Mouse (Mus musculus) midbrain, embryonic 15.5 days (tissue): Measurements from ENCODE around the gene Pwwp2a. TPM values are rescaled to one million over a fixed set of nuclear protein-coding genes. Genes with fewer than 3 reads are reported as not detected.
A peak's percentile ranks its signal among the peaks of the same experiment; 100 is the strongest.

Experiments used
- ATAC-seq: fragments of 200-750 bp; cut with Nextera tagmentation; replicated peaks from 2 replicates; pipeline ENCODE4 v1.8.0; 2017; ENCODE audit warnings: moderate TSS enrichment
- H3K27ac ChIP-seq: fragments of 300-500 bp; sonication (generic); 2 replicates; pipeline ENCODE4 v1.5.1; 2015; ENCODE audit warnings: mild to moderate bottlenecking, inconsistent platforms
- H3K27me3 ChIP-seq: fragments of 300-500 bp; sonication (generic); replicated peaks from 2 replicates; pipeline ENCODE4 v1.6.1; 2015; ENCODE audit warnings: inconsistent platforms
- H3K36me3 ChIP-seq: fragments of 300-500 bp; sonication (generic); replicated peaks from 2 replicates; pipeline ENCODE4 v1.6.1; 2015; ENCODE audit warnings: inconsistent platforms
- H3K4me1 ChIP-seq: fragments of 300-500 bp; sonication (generic); 2 replicates; pipeline ENCODE4 v1.6.1; 2015; ENCODE audit warnings: inconsistent platforms
- H3K4me2 ChIP-seq: fragments of 300-500 bp; sonication (generic); 2 replicates; pipeline ENCODE4 v1.6.1; 2015; ENCODE audit warnings: inconsistent platforms, mild to moderate bottlenecking, moderate library complexity
- H3K4me3 ChIP-seq: fragments of 300-500 bp; sonication (generic); 2 replicates; pipeline ENCODE4 v1.5.1; 2015; ENCODE audit warnings: mild to moderate bottlenecking, inconsistent platforms
- H3K9ac ChIP-seq: fragments of 300-500 bp; sonication (generic); 2 replicates; pipeline ENCODE4 v1.6.1; 2015; ENCODE audit warnings: mild to moderate bottlenecking, inconsistent platforms
- H3K9me3 ChIP-seq: fragments of 300-500 bp; sonication (generic); 2 replicates; pipeline ENCODE4 v1.6.1; 2016; ENCODE audit warnings: inconsistent platforms
- WGBS: fragments of 180-500 bp; shearing (Covaris S2); methylation state at CpG from one replicate; pipeline ENCODE4 v1.1.7; 2015; ENCODE audit warnings: mixed read lengths; 5-methylcytosine and 5-hydroxymethylcytosine counted together
- polyA plus RNA-seq: library from polyadenylated mRNA; unstranded; fragments of >200 nt; fragmentation: Nextera tagmentation; extraction: Ambion mirVana; gene quantifications from 2 replicates; pipeline ENCODE4 v1.2.1, GENCODE M21; 2015

The Pwwp2a gene
- 29.0 and 33.1 TPM in 2 replicates for polyA plus RNA-seq

DNA sequence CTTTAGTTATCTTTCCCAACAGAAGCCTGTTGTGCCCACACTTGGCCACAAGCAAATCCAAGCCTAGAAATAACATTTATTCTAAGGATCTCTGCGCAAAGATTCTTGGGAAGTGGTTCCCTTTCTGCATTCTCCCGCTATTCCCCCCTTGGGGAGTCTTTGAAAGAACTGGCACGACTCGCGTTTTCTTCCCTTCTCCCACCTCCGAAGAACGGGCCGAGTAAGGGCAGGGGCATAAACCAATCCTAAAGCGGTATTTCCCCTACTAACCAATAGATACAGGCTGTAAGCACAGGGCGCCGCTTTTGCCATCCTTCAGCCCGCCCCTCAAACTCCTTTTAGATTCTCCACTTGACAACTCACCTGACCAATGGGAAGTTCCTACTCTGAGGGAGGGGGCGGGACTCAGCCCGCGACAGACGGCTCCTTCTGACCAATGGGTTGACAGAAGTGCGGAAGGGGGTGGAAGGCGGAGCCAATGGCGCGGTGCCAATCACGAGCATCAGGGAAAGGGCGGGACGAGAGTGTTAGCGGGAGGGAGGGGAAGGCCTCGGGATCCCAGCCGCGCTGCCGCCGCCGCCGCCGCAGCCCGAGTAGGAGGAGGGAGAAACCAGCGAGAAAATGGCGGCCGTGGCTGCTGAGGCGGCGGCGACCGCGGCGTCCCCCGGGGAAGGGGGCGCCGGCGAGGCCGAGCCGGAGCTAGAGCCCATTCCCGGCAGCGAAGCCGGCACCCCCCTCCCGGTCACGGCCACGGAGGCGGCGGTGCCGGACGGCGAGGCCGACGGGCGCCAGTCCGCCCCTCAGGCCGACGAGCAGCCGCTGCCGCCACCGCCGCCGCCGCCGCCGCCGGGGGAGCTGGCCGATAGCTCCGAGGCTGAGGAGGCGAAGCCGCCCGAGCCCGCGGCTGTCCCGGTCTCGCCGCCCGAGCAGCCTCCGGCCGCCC is at the start of gene Pwwp2a:
TSS of gene Pwwp2a (plus strand) at position 527 of the 943 bp plus-strand sequence.
- Histone ChIP-seq H3K4me3 (peak within 1 kb of the TSS; percentile 95), H3K9me3 (no peaks in the 10 kb centered on the region), H3K27ac (peak within 1 kb of the TSS; percentile 97), H3K27me3 (no peaks in the 10 kb centered on the region), H3K4me2 (peak within 1 kb of the TSS; percentile 68), H3K4me1 (peaks cover 40% of the 10 kb centered on the region), H3K36me3 (no peaks in the 10 kb centered on the region), H3K9ac (peak within 1 kb of the TSS; percentile 76)
- under 1% methylated on average over 54 of the region's 87 CpGs for WGBS
- peak; percentile 99 for ATAC-seq

DNA sequence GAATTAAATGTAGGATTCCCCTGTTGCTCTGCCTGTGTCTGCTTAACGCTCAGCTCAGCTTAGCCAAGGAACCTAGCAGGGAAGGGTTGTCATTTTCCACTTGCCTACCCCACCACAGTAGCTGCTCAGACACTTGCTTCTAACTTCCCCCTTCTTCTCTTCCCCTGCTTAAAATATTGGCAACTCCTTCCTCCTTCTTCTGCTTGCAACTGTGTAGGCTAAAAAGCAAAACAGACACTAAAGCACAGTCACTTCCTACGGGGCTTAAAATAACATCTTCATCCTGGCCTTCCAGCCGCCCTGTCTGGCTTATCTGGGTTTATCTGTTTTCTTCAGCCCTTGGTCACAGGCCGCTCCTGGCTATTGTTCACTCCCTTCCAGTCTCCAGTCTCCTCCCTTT is 49.2 kb upstream of the Pwwp2a start:
- H3K27ac ChIP-seq, result no peak overlapping the region
- WGBS, result 61% methylated on average over 4 of the region's 4 CpGs

DNA sequence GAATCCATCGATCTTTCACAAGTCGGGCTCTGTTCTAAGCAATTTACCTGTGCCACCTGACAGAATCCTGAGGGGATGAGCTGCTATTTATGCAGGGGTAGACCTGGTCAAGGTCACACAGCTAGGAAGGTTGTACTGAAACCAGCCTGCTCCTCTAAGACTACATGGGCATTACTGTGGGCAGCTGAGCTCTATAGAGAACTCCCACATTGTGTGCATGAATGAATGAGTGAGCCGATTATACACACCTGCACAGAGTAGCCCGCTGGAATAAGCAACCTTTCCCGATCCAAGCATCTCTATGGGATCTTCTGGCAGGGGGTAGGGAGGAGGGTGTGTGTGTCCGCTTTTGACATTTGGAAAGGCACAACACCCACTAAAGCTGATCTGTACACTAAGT is 48.6 kb upstream of the Pwwp2a start:
- H3K4me3 ChIP-seq, result no peak overlapping the region
- H3K36me3 ChIP-seq, result no peaks in the 10 kb centered on the region
- H3K4me2 ChIP-seq, result no peak overlapping the region
- no peaks in the 10 kb centered on the region for H3K9me3 ChIP-seq
- peak; percentile 46; the same call in 1 of the 2 replicates for ATAC-seq
- 84% methylated on average over 6 of the region's 6 CpGs for WGBS
- no peak overlapping the region for H3K27ac ChIP-seq
- H3K9ac ChIP-seq, result no peak overlapping the region
- no peaks in the 10 kb centered on the region for H3K27me3 ChIP-seq
- H3K4me1 ChIP-seq, result peaks cover 9% of the 10 kb centered on the region; the same call in 1 of the 2 replicates

More for the DNA sequence above, 49.2 kb upstream of the Pwwp2a start:
- no peak for ATAC-seq
- no peak overlapping the region for H3K9ac ChIP-seq
- H3K9me3 ChIP-seq, result no peaks in the 10 kb centered on the region
- H3K4me2 ChIP-seq, result no peak overlapping the region
- H3K36me3 ChIP-seq, result no peaks in the 10 kb centered on the region
- H3K27me3 ChIP-seq, result no peaks in the 10 kb centered on the region
- H3K4me1 ChIP-seq, result peaks cover 9% of the 10 kb centered on the region; the same call in 1 of the 2 replicates
- H3K4me3 ChIP-seq, result no peak overlapping the region

DNA sequence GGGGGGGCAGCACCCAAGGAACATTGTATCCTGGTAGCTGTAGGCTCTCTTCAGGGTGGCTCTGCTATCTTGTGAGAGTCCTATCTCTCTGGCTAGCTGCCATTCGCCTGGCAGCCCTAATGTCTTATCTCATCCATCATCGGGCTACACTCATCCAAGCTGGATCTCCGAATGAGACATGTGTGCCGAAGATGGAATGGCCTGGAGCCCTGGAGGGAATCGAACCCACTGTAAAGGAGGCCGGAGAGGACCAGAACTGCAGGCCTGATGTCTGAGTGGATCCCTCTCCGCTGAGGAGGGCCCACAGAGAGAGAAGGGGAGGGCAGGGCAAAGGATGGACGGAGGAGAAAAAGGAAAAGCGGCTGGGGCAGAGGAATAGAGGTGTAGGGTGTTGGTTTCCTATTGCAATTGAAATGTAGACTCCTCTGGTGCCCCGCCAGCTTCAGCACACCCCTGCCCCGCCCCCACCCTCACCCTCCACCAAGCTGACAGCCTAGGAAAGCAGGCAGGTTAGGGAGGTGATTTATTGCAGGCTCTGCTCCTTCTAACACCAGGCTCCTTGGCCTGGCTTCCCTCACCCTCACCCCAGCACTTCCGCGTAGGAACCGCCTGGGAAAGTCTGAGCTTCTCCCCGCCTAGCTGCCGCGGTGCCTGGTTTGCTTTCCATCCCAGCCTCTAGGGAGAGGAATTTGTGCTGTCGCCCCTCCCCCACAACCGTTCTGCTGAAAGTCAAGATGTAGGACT is 48.0 kb upstream of the Pwwp2a start:
- Histone ChIP-seq H3K36me3 (no peaks in the 10 kb centered on the region), H3K4me2 (peak overlapping the region; percentile 21; the same call in 1 of the 2 replicates), H3K4me3 (no peak overlapping the region), H3K27ac (no peak overlapping the region), H3K9ac (no peak overlapping the region), H3K4me1 (peaks cover 9% of the 10 kb centered on the region; the same call in 1 of the 2 replicates), H3K9me3 (no peaks in the 10 kb centered on the region), H3K27me3 (no peaks in the 10 kb centered on the region)
- ATAC-seq, result peak; percentile 58; the same call in 1 of the 2 replicates
- 27% methylated on average over 19 of the region's 19 CpGs for WGBS

DNA sequence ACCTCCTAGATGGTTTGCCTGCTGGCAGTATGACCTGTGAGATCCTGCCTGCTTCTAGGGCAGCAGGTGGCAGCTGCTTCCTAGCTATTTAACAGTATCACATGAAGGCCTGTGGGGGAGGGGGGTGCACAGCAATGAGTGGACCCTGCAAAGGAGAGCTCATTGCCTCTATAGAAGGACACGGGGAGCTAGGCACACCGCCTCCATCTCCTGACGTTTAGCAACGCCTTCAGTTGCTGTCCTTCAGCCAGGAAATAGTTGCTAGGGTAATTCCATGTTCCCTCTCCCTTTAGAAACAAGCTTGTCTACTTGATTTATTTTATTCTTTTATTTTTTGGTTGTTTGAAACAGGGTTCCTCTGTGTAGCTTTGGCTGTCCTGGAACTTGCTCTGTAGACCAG is 45.0 kb upstream of the Pwwp2a start:
- Histone ChIP-seq H3K36me3 (no peaks in the 10 kb centered on the region), H3K27ac (no peak overlapping the region), H3K9me3 (no peaks in the 10 kb centered on the region), H3K4me3 (no peak overlapping the region), H3K9ac (no peak overlapping the region), H3K27me3 (no peaks in the 10 kb centered on the region), H3K4me1 (peaks cover 9% of the 10 kb centered on the region; the same call in 1 of the 2 replicates), H3K4me2 (no peak overlapping the region)
- ATAC-seq, result no peak
- WGBS, result 88% methylated on average over 4 of the region's 4 CpGs

DNA sequence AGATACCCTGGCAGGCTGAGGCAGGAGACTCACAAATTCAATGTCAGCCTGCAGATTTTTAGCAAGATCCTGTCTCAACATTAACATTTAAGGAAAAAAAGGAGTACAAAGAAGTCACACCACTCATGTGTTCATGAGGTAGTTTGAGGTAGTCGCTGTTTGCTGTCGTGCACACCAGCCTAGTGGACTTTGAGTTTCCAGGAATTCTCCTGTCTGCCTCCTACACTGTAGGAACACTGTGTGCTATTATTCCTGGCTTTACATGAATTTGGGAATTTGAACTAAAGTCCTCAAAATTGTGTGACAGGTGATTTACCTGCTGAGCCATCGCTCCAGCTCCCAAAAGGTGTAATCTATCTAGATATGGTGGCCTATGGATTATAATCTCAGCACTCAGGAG is 43.3 kb upstream of the Pwwp2a start:
- Histone ChIP-seq H3K27ac (no peak overlapping the region), H3K4me1 (peaks cover 15% of the 10 kb centered on the region), H3K27me3 (no peaks in the 10 kb centered on the region), H3K36me3 (no peaks in the 10 kb centered on the region), H3K9ac (no peak overlapping the region), H3K4me3 (no peak overlapping the region), H3K4me2 (no peak overlapping the region), H3K9me3 (no peaks in the 10 kb centered on the region)
- WGBS, result 95% methylated on average over 3 of the region's 3 CpGs
- ATAC-seq, result no peak

DNA sequence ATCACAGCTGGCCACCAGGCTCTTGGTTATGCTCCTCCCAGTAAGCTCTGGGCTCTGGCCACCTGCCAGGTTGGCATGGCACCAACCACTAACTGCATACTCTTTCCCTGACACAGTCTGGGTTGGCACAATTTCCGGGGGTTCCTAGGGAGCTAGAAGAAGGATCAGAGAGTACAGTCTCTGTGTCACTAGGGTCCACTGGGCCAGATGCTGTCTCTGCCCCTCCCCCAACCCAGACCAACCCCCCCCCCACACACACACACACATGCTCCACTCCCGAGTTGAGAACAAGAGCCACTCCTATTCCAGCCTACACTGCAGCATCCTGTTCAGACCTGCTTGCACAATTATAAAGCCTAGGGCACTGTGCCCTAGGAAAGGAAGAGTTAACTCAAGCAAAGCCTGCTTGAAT is 38.6 kb upstream of the Pwwp2a start:
- H3K36me3 ChIP-seq, result no peaks in the 10 kb centered on the region
- H3K4me2 ChIP-seq, result no peak overlapping the region
- peak overlapping the region; percentile 16; the same call in 1 of the 2 replicates for H3K27ac ChIP-seq
- no peak overlapping the region for H3K9ac ChIP-seq
- no peaks in the 10 kb centered on the region for H3K9me3 ChIP-seq
- no peak overlapping the region for H3K4me3 ChIP-seq
- H3K4me1 ChIP-seq, result peaks cover 16% of the 10 kb centered on the region
- 15% methylated on average over 2 of the region's 2 CpGs for WGBS
- ATAC-seq, result peak; percentile 90
- no peaks in the 10 kb centered on the region for H3K27me3 ChIP-seq

DNA sequence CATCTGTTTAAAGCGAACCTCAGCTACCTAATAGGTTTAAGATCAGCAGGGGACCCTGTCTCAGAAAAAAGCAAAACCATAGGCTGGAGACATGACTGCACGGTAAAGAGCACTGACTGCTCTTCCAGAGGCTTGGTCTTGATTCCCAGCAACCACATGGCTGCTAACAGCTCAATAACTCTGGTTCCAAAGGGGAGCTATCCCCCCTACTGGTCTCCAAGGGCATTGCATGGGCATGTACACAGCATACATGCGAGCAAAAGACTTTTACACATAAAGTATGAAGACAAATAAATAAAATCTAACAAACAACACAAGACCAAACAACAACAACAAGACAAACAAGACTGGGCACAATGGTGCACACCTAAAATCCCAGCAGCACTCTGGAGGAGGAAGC is 36.5 kb upstream of the Pwwp2a start:
- no peaks in the 10 kb centered on the region for H3K9me3 ChIP-seq
- H3K36me3 ChIP-seq, result no peaks in the 10 kb centered on the region
- H3K4me3 ChIP-seq, result no peak overlapping the region
- no peak overlapping the region for H3K4me2 ChIP-seq
- H3K9ac ChIP-seq, result no peak overlapping the region
- peaks cover 16% of the 10 kb centered on the region for H3K4me1 ChIP-seq
- H3K27ac ChIP-seq, result no peak overlapping the region
- ATAC-seq, result no peak
- WGBS, result 86% methylated on average over 3 of the region's 3 CpGs
- H3K27me3 ChIP-seq, result no peaks in the 10 kb centered on the region

DNA sequence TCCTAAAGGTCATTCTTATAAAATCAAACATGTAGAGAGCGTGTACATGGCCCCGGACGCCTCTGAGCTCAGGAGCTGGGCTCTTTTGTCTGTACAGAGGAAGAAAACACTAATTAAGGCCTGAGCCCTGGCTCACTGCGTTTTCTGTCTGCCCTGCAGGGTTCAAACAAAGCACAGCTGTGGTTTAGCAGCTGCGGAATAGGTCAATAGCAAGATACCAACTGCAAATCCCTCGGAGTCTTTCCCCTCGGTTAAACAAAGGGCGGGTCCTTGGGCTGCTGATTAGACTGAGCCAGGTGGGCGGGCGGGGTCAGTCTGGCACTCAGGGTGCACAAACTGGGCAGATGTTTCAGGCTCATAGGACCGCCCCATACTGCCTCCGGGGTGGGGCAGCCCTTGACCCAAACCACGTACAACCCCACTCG is 28.7 kb upstream of the Pwwp2a start:
- no peak overlapping the region for H3K4me2 ChIP-seq
- no peaks in the 10 kb centered on the region for H3K9me3 ChIP-seq
- H3K4me1 ChIP-seq, result peaks cover 5% of the 10 kb centered on the region; the same call in 1 of the 2 replicates
- H3K36me3 ChIP-seq, result no peaks in the 10 kb centered on the region
- no peak overlapping the region for H3K4me3 ChIP-seq
- peak; percentile 54 for ATAC-seq
- WGBS, result 16% methylated on average over 14 of the region's 14 CpGs
- H3K27me3 ChIP-seq, result no peaks in the 10 kb centered on the region
- no peak overlapping the region for H3K9ac ChIP-seq
- H3K27ac ChIP-seq, result 0 out of 2 replicates have a peak overlapping the region, but pooled peaks have one; percentile 4

DNA sequence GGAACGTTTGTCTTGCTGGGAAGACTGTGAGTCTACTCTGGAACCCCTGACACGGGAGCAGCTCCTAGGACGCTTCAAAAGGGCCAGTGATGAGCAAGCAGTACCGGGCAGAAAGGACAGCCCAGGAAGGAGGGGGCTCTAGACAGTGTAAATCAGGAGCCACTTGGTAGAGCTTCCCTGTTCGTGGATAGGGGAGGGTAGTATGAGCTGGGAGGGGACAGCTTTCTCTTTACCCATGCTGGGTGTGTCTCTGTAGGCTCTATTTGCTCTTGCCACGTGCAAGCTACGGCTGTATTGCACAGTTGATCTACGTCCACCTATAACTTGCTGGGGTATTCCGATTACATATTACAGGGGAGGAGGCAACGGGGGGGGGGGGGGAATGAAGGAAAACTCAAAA is 25.3 kb upstream of the Pwwp2a start:
- Histone ChIP-seq H3K4me3 (no peak overlapping the region), H3K27ac (no peak overlapping the region), H3K9me3 (no peaks in the 10 kb centered on the region), H3K36me3 (no peaks in the 10 kb centered on the region), H3K4me1 (peaks cover 5% of the 10 kb centered on the region; the same call in 1 of the 2 replicates), H3K4me2 (no peak overlapping the region), H3K9ac (no peak overlapping the region), H3K27me3 (no peaks in the 10 kb centered on the region)
- ATAC-seq, result no peak
- 76% methylated on average over 10 of the region's 10 CpGs for WGBS

DNA sequence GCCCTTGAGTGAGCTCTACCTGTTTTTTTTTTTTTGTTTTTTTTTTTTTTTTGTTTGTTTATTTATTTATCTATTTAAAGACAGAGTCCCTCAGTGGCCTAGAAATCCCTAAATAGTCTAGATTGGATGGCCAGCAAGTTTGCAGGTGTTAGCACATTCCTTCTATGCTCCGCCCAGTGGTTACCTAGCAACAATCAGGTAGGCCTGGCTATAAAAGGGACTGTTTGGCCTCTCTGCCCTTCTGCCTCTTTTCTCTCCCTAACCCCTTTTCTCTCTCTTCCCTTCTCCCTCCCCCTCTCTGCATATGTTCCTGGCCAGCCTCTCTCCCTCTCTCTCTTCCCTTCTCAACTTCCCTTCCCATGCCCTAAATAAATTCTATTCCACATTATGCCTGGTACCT is 23.8 kb upstream of the Pwwp2a start:
- no peak overlapping the region for H3K4me2 ChIP-seq
- no peak overlapping the region for H3K9ac ChIP-seq
- ATAC-seq, result no peak
- H3K9me3 ChIP-seq, result no peaks in the 10 kb centered on the region
- peaks cover 3% of the 10 kb centered on the region; the same call in 1 of the 2 replicates for H3K4me1 ChIP-seq
- H3K27ac ChIP-seq, result no peak overlapping the region
- no peaks in the 10 kb centered on the region for H3K27me3 ChIP-seq
- H3K4me3 ChIP-seq, result no peak overlapping the region
- WGBS, result 100% methylated on average over 1 of the region's 1 CpGs
- no peaks in the 10 kb centered on the region for H3K36me3 ChIP-seq
